In genomic region chr11:112885336-112885940, GRCm38 (mm10) we compare ENCODE assay signal across 24 mouse cellular contexts.
DNase-seq lines count a peak whose midpoint lies in the region; ATAC-seq and TF ChIP-seq lines count a peak whose summit lies in the region.
"Had no signal": no experiment of that assay in that cellular context is flagged by ENCODE, and none has a peak within 500 bp of the region (broad histone marks: within the 10 kb centered on the region; RNA-seq: fewer than 3 reads in every experiment).

No protein-coding gene starts in this region.

- no peak overlapping the region for H3K9ac ChIP-seq in kidney, embryonic 15.5 days
- no peak overlapping the region for H3K9ac ChIP-seq in neural tube, embryonic 11.5 days (ENCODE audit: low read length)
- H3K9ac ChIP-seq: liver, embryonic 15.5 days; lung, embryonic 15.5 days had no signal

- 10% methylated on average over 9 of the region's 9 CpGs for WGBS in kidney, embryonic 15.5 days
- WGBS in kidney, adult 2 months = 36% methylated on average over 9 of the region's 9 CpGs
- 12% methylated on average over 7 of the region's 9 CpGs for WGBS in neural tube, embryonic 11.5 days

- no peak for DNase-seq in kidney, adult 2 months
- peak; percentile 73 for DNase-seq in embryo, embryonic 10.5 days (ENCODE audit: low spot score)
- DNase-seq in embryo, embryonic 11 days = peak; percentile 70
- DNase-seq in neural tube, embryonic 11.5 days (ENCODE audit: low spot score) = peak; percentile 80
- DNase-seq in urinary bladder, postnatal 14 days (ENCODE audit: low spot score) = no peak
- DNase-seq: adrenal gland, postnatal 10 days; cerebellum, adult 18-20 months; cerebellum, postnatal 14 days; gastrocnemius, postnatal 36 days; heart, postnatal 36 days; liver; lung, postnatal 36 days; right cerebral cortex, adult 18-20 months; right cerebral cortex, postnatal 4 days; thymus, adult 18-20 months; thymus, postnatal 36 days had no signal

- TF ChIP-seq POLR2A in kidney, adult 2 months (IDR thresholded peaks at IDR 0.05; ENCODE audit: low read depth, low read length) = no peak

- H3K4me1 ChIP-seq in kidney, embryonic 15.5 days = peaks cover 13% of the 10 kb centered on the region
- H3K4me1 ChIP-seq in kidney, adult 2 months (ENCODE audit: control insufficient read depth, insufficient read depth, low read length) = no peaks in the 10 kb centered on the region
- peaks cover 6% of the 10 kb centered on the region; the same call in 1 of the 2 replicates for H3K4me1 ChIP-seq in neural tube, embryonic 11.5 days (ENCODE audit: control insufficient read depth, insufficient read depth, low read length)
- H3K4me1 ChIP-seq: liver, embryonic 15.5 days; lung, embryonic 15.5 days; megakaryocyte, embryonic 14.5 days had no signal

- no peak for TF ChIP-seq CTCF in kidney, adult 2 months (conservative IDR thresholded peaks at IDR 0.05; ENCODE audit: insufficient read depth, insufficient read length, low read depth, low read length)

- no peaks in the 10 kb centered on the region for H3K9me3 ChIP-seq in kidney, embryonic 15.5 days (replicated peaks)
- H3K9me3 ChIP-seq in neural tube, embryonic 11.5 days (ENCODE audit: control insufficient read depth, low read length) = no peaks in the 10 kb centered on the region
- H3K9me3 ChIP-seq: embryonic facial prominence, embryonic 10.5 days; liver, embryonic 15.5 days; lung, embryonic 15.5 days had no signal

- ATAC-seq in kidney, embryonic 15.5 days (replicated peaks; ENCODE audit: low FRiP score) = peak; percentile 86
- ATAC-seq in neural tube, embryonic 11.5 days (ENCODE audit: insufficient read depth, low FRiP score, low TSS enrichment) = peak; percentile 90
- ATAC-seq in erythroid progenitor cell, adult 5-6 weeks (replicated peaks; ENCODE audit: low FRiP score, poor library complexity, severe bottlenecking) = no peak
- ATAC-seq: activated CD4-positive, CD25-positive, alpha-beta regulatory T cell, adult 4 months; intestine, postnatal 0 days had no signal

- H3K4me2 ChIP-seq in kidney, embryonic 15.5 days = peak overlapping the region; percentile 32; the same call in 1 of the 2 replicates
- no peak overlapping the region for H3K4me2 ChIP-seq in neural tube, embryonic 11.5 days (ENCODE audit: low read depth)
- H3K4me2 ChIP-seq: liver, embryonic 15.5 days; lung, embryonic 15.5 days had no signal

- 0 out of 2 replicates have a peak, but pooled peaks cover 3% of the 10 kb centered on the region for H3K27me3 ChIP-seq in kidney, embryonic 15.5 days
- H3K27me3 ChIP-seq in kidney, adult 2 months (replicated peaks; ENCODE audit: control insufficient read depth, insufficient read depth, low read length) = no peaks in the 10 kb centered on the region
- no peaks in the 10 kb centered on the region for H3K27me3 ChIP-seq in neural tube, embryonic 11.5 days (ENCODE audit: control insufficient read depth, insufficient read depth, low read length)
- H3K27me3 ChIP-seq: liver, embryonic 15.5 days; lung, embryonic 15.5 days; megakaryocyte, embryonic 14.5 days had no signal

- no peaks in the 10 kb centered on the region for H3K36me3 ChIP-seq in kidney, embryonic 15.5 days
- no peaks in the 10 kb centered on the region for H3K36me3 ChIP-seq in kidney, adult 2 months (ENCODE audit: control insufficient read depth, insufficient read depth, low read length)
- H3K36me3 ChIP-seq in neural tube, embryonic 11.5 days (ENCODE audit: control insufficient read depth, insufficient read depth, low read length) = no peaks in the 10 kb centered on the region
- H3K36me3 ChIP-seq: embryonic facial prominence, embryonic 10.5 days; liver, embryonic 15.5 days; lung, embryonic 15.5 days had no signal

- H3K4me3 ChIP-seq in kidney, embryonic 15.5 days (replicated peaks) = no peak overlapping the region
- H3K4me3 ChIP-seq in kidney, adult 2 months (ENCODE audit: insufficient read depth, low read depth, low read length) = no peak overlapping the region
- no peak overlapping the region for H3K4me3 ChIP-seq in neural tube, embryonic 11.5 days (ENCODE audit: low read depth, low read length)
- H3K4me3 ChIP-seq: embryonic facial prominence, embryonic 10.5 days; liver, embryonic 15.5 days; lung, embryonic 15.5 days; megakaryocyte, embryonic 14.5 days had no signal

- no peak overlapping the region for H3K27ac ChIP-seq in kidney, embryonic 15.5 days
- no peak overlapping the region for H3K27ac ChIP-seq in kidney, adult 2 months (ENCODE audit: insufficient read depth, low read depth, low read length)
- H3K27ac ChIP-seq in neural tube, embryonic 11.5 days (ENCODE audit: low read depth, low read length) = no peak overlapping the region
- H3K27ac ChIP-seq: embryonic facial prominence, embryonic 10.5 days; liver, embryonic 15.5 days; lung, embryonic 15.5 days had no signal

Comparison
In these comparisons a context has a peak if more than half of its experiments do, and no peak if none do; other contexts are left out.
1. DNase-seq: peak in embryo, embryonic 10.5 days (single experiment), embryo, embryonic 11 days (single experiment) and neural tube, embryonic 11.5 days (single experiment); none in kidney, adult 2 months (single experiment) and urinary bladder, postnatal 14 days (single experiment).